Mouse (Mus musculus) embryonic fibroblast, embryonic 13.5 days (primary cell): ENCODE data around the gene Eif4a2. TPM values are rescaled to one million over a fixed set of nuclear protein-coding genes. Genes with fewer than 3 reads are reported as not detected.

Source experiments
- H3K27ac ChIP-seq: 2 replicates; pipeline ENCODE4 v1.5.1; 2012; ENCODE audit warnings: low read length, control low read depth, inconsistent platforms; ENCODE audit not compliant: insufficient read depth
- H3K4me1 ChIP-seq: 2 replicates; pipeline ENCODE4 v1.6.1; 2011; ENCODE audit warnings: low read length; ENCODE audit not compliant: control insufficient read depth, insufficient read depth
- H3K4me3 ChIP-seq: 2 replicates; pipeline ENCODE4 v1.5.1; 2011; ENCODE audit warnings: mild to moderate bottlenecking, control low read depth, low read length; ENCODE audit not compliant: insufficient read depth
- CTCF ChIP-seq: IDR thresholded peaks from 2 replicates; pipeline ENCODE4 v1.5.1; 2011; ENCODE audit warnings: mild to moderate bottlenecking, control low read depth, low read length, moderate library complexity, borderline replicate concordance; ENCODE audit not compliant: insufficient read depth
- POLR2A ChIP-seq: IDR thresholded peaks from 2 replicates; pipeline ENCODE4 v1.6.1; 2011; ENCODE audit warnings: low read depth, mild to moderate bottlenecking, control low read depth, low read length, moderate library complexity
- polyA plus RNA-seq: library from polyadenylated mRNA; stranded (reverse); fragments of >200 nt; gene quantifications from 2 replicates; pipeline ENCODE4 v1.2.4, GENCODE M21; 2011; ENCODE audit warnings: low read depth; ENCODE audit not compliant: missing spikeins, insufficient read length

Eif4a2 gene
- polyA plus RNA-seq, 1 experiment, result 554 TPM

DNA sequence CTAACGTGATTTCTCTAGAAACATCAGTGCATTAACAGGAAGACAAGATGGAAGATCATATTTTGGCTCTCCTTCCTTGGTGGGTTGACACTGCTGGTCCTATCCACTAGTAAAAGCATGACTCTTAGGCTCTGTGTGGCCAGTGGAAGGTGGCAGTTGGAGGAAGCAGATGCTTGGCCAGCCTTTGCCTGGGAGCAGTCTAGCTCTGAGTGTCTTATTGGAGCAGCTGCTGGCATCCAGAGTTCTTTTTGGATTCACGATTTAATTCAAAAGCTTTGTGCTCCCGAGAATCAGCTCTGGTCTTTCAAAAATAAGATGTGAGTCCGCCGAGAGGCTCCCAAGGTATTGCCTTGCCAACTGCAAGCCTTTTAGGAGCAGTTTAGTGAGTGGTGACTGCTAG, 38.0 kb downstream of the Eif4a2 start:
- no peak for TF ChIP-seq CTCF
- no peak for TF ChIP-seq POLR2A
- Histone ChIP-seq H3K4me1 (no peaks in the 10 kb centered on the region; the same call in 1 of the 2 replicates), H3K4me3 (no peak overlapping the region), H3K27ac (no peak overlapping the region)

DNA sequence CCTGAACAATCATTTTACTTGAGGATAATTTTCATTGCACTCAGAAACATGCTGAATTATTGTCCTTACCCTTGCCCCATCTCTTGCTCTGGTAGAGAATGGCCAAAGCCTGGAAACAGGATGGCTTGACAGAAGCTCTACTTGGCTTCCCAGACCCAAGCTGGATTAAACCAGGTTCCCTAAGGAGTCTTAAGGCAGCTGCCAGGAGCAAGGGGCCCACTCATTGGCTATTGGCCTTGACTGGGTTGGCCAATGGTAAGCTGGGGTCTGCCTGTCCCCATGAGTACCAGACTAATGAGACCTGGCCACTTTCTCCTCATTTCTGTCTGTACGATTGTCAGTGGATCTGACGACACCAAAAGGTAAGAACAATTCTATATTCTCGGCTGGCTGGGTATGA, 39.0 kb downstream of the Eif4a2 start, which contains the start of gene Adipoq:
Adipoq (plus strand) TSS at position 257 of the 400 bp plus-strand sequence.
- TF ChIP-seq POLR2A (no peak), CTCF (no peak)
- no peak within 1 kb of the TSS for H3K27ac ChIP-seq
- no peaks in the 10 kb centered on the region; the same call in 1 of the 2 replicates for H3K4me1 ChIP-seq
- H3K4me3 ChIP-seq, result no peak within 1 kb of the TSS

- no peak for TF ChIP-seq CTCF
- no peak for TF ChIP-seq POLR2A
- H3K4me1 ChIP-seq, result no peaks in the 10 kb centered on the region; the same call in 1 of the 2 replicates
Observed at GRCm38 (mm10) chr16:23148936-23149335, 41.7 kb downstream of the Eif4a2 start.

GRCm38 (mm10) chr16:23149396-23149795, 42.2 kb downstream of the Eif4a2 start:
- Histone ChIP-seq H3K27ac (no peak overlapping the region), H3K4me3 (no peak overlapping the region), H3K4me1 (no peaks in the 10 kb centered on the region; the same call in 1 of the 2 replicates)
- TF ChIP-seq CTCF, result no peak

More at GRCm38 (mm10) chr16:23148936-23149335, 41.7 kb downstream of the Eif4a2 start:
- Histone ChIP-seq H3K4me3 (no peak overlapping the region), H3K27ac (no peak overlapping the region)

GRCm38 (mm10) chr16:23151423-23151822, 44.2 kb downstream of the Eif4a2 start:
- Histone ChIP-seq H3K27ac (no peak overlapping the region), H3K4me3 (no peak overlapping the region), H3K4me1 (no peaks in the 10 kb centered on the region)
- TF ChIP-seq CTCF, result no peak
- TF ChIP-seq POLR2A, result no peak

GRCm38 (mm10) chr16:23154261-23154660, 47.0 kb downstream of the Eif4a2 start:
- Histone ChIP-seq H3K4me1 (no peaks in the 10 kb centered on the region), H3K4me3 (no peak overlapping the region), H3K27ac (no peak overlapping the region)
- no peak for TF ChIP-seq CTCF
- TF ChIP-seq POLR2A, result no peak

DNA sequence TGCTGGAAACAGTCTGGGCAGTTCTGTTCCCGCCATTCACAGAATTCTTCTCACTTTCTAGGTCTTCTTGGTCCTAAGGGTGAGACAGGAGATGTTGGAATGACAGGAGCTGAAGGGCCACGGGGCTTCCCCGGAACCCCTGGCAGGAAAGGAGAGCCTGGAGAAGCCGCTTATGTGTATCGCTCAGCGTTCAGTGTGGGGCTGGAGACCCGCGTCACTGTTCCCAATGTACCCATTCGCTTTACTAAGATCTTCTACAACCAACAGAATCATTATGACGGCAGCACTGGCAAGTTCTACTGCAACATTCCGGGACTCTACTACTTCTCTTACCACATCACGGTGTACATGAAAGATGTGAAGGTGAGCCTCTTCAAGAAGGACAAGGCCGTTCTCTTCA, 49.8 kb downstream of the Eif4a2 start:
- Histone ChIP-seq H3K27ac (no peak overlapping the region), H3K4me3 (no peak overlapping the region), H3K4me1 (no peaks in the 10 kb centered on the region)
- TF ChIP-seq CTCF, result no peak
- TF ChIP-seq POLR2A, result no peak

GRCm38 (mm10) chr16:23158292-23158691, 51.0 kb downstream of the Eif4a2 start:
- TF ChIP-seq CTCF (no peak), POLR2A (no peak)
- no peak overlapping the region for H3K4me3 ChIP-seq
- no peaks in the 10 kb centered on the region for H3K4me1 ChIP-seq
- H3K27ac ChIP-seq, result no peak overlapping the region

DNA sequence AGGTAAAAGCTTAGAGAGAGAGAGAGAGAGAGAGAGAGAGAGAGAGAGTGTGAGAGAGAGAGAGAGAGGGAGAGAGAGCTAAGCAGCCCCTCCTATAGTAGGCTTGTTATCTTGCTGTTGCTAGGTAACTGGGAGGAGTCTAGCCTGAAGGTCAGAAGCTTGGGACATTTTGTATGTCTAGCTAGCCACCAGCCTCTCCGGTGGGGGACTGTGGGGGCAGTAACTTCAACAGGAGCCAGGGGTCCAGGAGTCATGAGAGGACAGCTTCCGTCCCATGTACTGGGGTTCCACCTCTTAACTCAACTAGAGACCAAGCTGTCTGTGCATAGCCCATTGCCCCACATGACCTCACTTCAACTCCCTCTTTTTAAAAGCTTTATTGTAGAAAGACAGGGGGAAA, 51.7 kb downstream of the Eif4a2 start:
- no peaks in the 10 kb centered on the region for H3K4me1 ChIP-seq
- no peak for TF ChIP-seq POLR2A
- TF ChIP-seq CTCF, result no peak
- H3K27ac ChIP-seq, result no peak overlapping the region
- H3K4me3 ChIP-seq, result no peak overlapping the region

DNA sequence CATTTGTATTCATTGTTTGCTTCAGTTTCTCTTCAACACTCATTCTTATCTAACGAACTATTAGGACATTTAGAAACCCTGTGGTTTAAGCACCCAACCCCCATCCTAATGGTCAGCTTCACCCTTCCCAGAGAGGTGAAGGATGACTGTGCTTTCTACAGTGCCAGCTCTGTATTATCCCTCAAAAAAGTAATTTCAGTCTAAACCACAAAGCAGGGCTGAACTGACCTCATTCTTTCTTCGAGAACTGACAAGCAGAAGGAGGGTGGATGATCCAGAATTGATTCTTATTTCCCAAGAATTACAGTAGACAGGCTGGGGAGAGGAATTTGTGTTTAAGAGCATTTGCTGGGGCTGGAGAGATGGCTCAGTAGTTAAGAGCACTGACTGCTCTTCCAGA, 52.5 kb downstream of the Eif4a2 start:
- TF ChIP-seq CTCF (no peak), POLR2A (no peak)
- no peaks in the 10 kb centered on the region for H3K4me1 ChIP-seq
- no peak overlapping the region for H3K27ac ChIP-seq
- no peak overlapping the region for H3K4me3 ChIP-seq

DNA sequence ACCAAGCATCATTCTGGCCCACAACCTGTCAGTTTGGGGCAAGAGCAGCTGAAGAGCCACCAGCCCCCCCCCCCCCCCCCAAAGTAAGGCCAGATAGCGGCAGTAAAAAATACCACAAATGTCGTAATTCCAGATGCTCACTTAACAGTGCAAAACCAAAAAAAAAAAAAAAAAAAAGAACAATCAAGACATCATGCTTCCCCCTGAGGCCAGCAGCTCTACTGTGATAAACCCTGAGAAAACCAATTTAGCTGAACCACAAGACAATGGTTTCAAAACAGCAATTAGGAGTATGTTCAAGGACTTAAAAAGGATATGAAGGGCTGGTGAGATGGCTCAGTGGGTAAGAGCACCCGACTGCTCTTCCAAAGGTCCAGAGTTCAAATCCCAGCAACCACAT, 54.9 kb downstream of the Eif4a2 start:
- no peak for TF ChIP-seq POLR2A
- TF ChIP-seq CTCF, result no peak
- Histone ChIP-seq H3K4me1 (peaks cover 2% of the 10 kb centered on the region), H3K4me3 (no peak overlapping the region)

More for the DNA sequence above, 54.9 kb downstream of the Eif4a2 start:
- no peak overlapping the region for H3K27ac ChIP-seq

Other genes with a start within 250 kb of the Eif4a2 start
- 14.8 and 15.9 TPM in 2 replicates for gene Tbccd1, start 249.8 kb upstream of the Eif4a2 start, polyA plus RNA-seq
- 100 and 101 TPM in 2 replicates for gene Dnajb11, start 249.6 kb upstream of the Eif4a2 start, polyA plus RNA-seq
- gene Ahsg, start 216.2 kb upstream of the Eif4a2 start, polyA plus RNA-seq, result not detected in 2 replicates
- 0.65 and 0.94 TPM in 2 replicates for gene Fetub, start 189.1 kb upstream of the Eif4a2 start, polyA plus RNA-seq
- gene Hrg, start 156.4 kb upstream of the Eif4a2 start, polyA plus RNA-seq, result not detected in 2 replicates
- 2.4 and 2.9 TPM in 2 replicates for gene Kng2, start 78.0 kb upstream of the Eif4a2 start, polyA plus RNA-seq
- gene Kng1, start 49.6 kb upstream of the Eif4a2 start, polyA plus RNA-seq, result 1.4 and 1.5 TPM in 2 replicates
- 17.6 and 22.3 TPM in 2 replicates for gene Rfc4, start 20.3 kb downstream of the Eif4a2 start, polyA plus RNA-seq
- gene Adipoq, start 39.1 kb downstream of the Eif4a2 start, polyA plus RNA-seq, result not detected in 2 replicates
- 7.4 and 10.3 TPM in 2 replicates for gene St6gal1, start 117.3 kb downstream of the Eif4a2 start, polyA plus RNA-seq